Mouse (Mus musculus): ENCODE measurements around the gene Tac4. TPM values are rescaled to one million over a fixed set of nuclear protein-coding genes. Genes with fewer than 3 reads are reported as not detected.

Gene Tac4
- polyA plus RNA-seq, 1 experiment from 2014 or later, result not detected

- no peaks in the 10 kb centered on the region for H3K36me3 ChIP-seq
- H3K9ac ChIP-seq, result no peak overlapping the region
- H3K4me2 ChIP-seq, result no peak overlapping the region
- WGBS, result 77% methylated on average over 4 of the region's 4 CpGs
- H3K9me3 ChIP-seq, result no peaks in the 10 kb centered on the region
- peaks cover 11% of the 10 kb centered on the region for H3K4me1 ChIP-seq (replicated peaks)
- no peak overlapping the region for H3K4me3 ChIP-seq
- no peaks in the 10 kb centered on the region for H3K27me3 ChIP-seq
- ATAC-seq (ENCODE audit: low FRiP score, low read depth), result no peak
- H3K27ac ChIP-seq (replicated peaks), result no peak overlapping the region
These were observed 3.2 kb downstream of the Tac4 start for GRCm38 (mm10) chr11:95264455-95265013.

- no peak overlapping the region for H3K4me3 ChIP-seq
- H3K9ac ChIP-seq, result no peak overlapping the region
- no peak overlapping the region for H3K4me2 ChIP-seq
- peaks cover 9% of the 10 kb centered on the region for H3K4me1 ChIP-seq (replicated peaks)
- H3K27me3 ChIP-seq, result no peaks in the 10 kb centered on the region
- no peak overlapping the region for H3K27ac ChIP-seq (replicated peaks)
- WGBS, result 56% methylated on average over 6 of the region's 6 CpGs
- no peaks in the 10 kb centered on the region for H3K9me3 ChIP-seq
- peaks cover 9% of the 10 kb centered on the region for H3K36me3 ChIP-seq
- ATAC-seq (ENCODE audit: low FRiP score, low read depth), result no peak
These were observed 5.4 kb downstream of the Tac4 start for GRCm38 (mm10) chr11:95266540-95267245.

GRCm38 (mm10) chr11:95273661-95274060 is 12.3 kb downstream of the Tac4 start:
- Histone ChIP-seq H3K27ac (replicated peaks) (no peak overlapping the region), H3K4me3 (no peak overlapping the region), H3K9ac (no peak overlapping the region), H3K4me1 (replicated peaks) (no peaks in the 10 kb centered on the region), H3K36me3 (peaks cover 64% of the 10 kb centered on the region), H3K4me2 (no peak overlapping the region), H3K27me3 (no peaks in the 10 kb centered on the region), H3K9me3 (no peaks in the 10 kb centered on the region)
- no peak for ATAC-seq (ENCODE audit: low FRiP score, low read depth)
- WGBS, result 89% methylated on average over 5 of the region's 5 CpGs

DNA sequence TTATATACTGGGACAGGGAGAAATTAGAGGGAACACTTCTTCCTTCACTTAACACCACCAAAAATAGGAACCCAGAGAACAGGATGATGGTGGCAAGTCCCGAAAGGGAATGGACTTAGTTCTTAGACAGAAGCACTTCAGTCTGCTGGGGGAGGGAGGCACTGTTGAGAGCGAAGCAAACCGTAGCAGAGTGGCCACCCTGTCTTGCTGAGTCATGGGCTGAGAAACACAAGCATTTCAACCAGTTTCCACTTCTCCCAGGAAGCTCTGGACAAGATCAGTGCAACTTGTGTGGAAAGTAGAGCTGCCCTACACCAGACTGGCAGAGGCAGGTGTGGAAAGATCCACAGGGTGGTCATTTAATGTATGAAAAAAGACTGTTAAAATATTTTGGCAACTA is 13.3 kb downstream of the Tac4 start:
- WGBS, result 93% methylated on average over 3 of the region's 3 CpGs
- peaks cover 73% of the 10 kb centered on the region for H3K36me3 ChIP-seq
- H3K27ac ChIP-seq (replicated peaks), result no peak overlapping the region
- no peaks in the 10 kb centered on the region for H3K9me3 ChIP-seq
- no peak overlapping the region for H3K4me3 ChIP-seq
- H3K9ac ChIP-seq, result no peak overlapping the region
- H3K27me3 ChIP-seq, result no peaks in the 10 kb centered on the region
- no peak for ATAC-seq (ENCODE audit: low FRiP score, low read depth)
- no peaks in the 10 kb centered on the region for H3K4me1 ChIP-seq (replicated peaks)
- no peak overlapping the region for H3K4me2 ChIP-seq

DNA sequence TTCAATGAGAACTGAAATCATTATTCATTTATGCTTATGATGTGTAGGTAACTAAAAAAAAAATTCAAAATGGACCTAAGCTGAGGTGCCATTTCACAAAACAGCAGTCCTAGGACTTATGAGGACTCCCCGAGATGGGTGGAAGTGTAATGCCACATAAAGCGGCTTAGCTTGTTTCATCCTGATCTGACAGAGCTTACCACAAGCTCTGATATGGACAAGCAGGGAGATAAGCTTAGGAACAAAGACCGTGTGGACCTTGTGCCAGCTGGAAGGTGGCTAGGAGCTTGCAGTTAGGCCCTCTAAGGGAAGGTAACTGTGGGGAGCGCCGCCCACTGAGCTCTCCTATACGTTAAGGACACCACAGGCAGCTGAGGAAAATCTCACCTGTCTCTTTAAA is 14.7 kb downstream of the Tac4 start:
- no peak for ATAC-seq (ENCODE audit: low FRiP score, low read depth)
- Histone ChIP-seq H3K9me3 (no peaks in the 10 kb centered on the region), H3K4me1 (replicated peaks) (no peaks in the 10 kb centered on the region), H3K27me3 (no peaks in the 10 kb centered on the region), H3K27ac (replicated peaks) (no peak overlapping the region), H3K36me3 (peaks cover 77% of the 10 kb centered on the region), H3K4me3 (no peak overlapping the region), H3K4me2 (no peak overlapping the region), H3K9ac (no peak overlapping the region)
- WGBS, result 96% methylated on average over 6 of the region's 6 CpGs

DNA sequence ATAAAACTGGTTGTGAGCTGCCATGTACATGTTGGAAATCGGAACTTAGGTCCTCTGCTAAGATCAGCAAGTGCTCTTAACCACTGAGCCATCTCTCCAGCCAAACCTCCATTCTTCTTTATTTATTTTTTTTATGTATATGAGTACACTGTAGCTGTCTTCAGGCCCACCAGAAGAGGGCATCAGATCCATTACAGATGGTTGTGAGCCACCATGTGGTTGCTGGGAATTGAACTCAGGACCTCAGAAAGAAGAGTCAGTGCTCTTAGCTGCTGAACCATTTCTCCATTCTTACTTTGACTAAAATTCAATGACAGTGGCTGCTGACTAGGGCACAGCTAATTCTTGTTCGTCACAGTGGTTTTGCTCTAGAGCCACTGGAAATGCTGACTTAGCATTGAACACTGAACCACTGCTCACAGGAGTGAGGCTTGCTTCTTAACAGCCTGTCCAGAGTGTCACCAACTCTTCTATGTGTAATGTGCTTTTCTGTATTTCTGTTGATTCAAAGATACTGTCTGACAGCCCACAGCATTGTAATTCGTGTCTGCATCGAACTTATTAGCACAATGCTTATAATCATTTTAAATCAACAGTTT is 17.8 kb downstream of the Tac4 start:
- H3K9ac ChIP-seq, result no peak overlapping the region
- H3K27me3 ChIP-seq, result no peaks in the 10 kb centered on the region
- H3K36me3 ChIP-seq, result peaks cover 95% of the 10 kb centered on the region
- no peaks in the 10 kb centered on the region for H3K9me3 ChIP-seq
- 95% methylated on average over 4 of the region's 4 CpGs for WGBS
- no peak overlapping the region for H3K27ac ChIP-seq (replicated peaks)
- H3K4me2 ChIP-seq, result no peak overlapping the region
- H3K4me1 ChIP-seq (replicated peaks), result no peaks in the 10 kb centered on the region
- no peak for ATAC-seq (ENCODE audit: low FRiP score, low read depth)
- H3K4me3 ChIP-seq, result no peak overlapping the region

GRCm38 (mm10) chr11:95282331-95282730 is 21.0 kb downstream of the Tac4 start:
- Histone ChIP-seq H3K4me2 (no peak overlapping the region), H3K4me1 (replicated peaks) (no peaks in the 10 kb centered on the region), H3K27me3 (no peaks in the 10 kb centered on the region), H3K27ac (replicated peaks) (no peak overlapping the region), H3K9me3 (no peaks in the 10 kb centered on the region), H3K36me3 (peaks cover 92% of the 10 kb centered on the region), H3K4me3 (no peak overlapping the region), H3K9ac (no peak overlapping the region)
- no peak for ATAC-seq (ENCODE audit: low FRiP score, low read depth)
- WGBS, result 90% methylated on average over 5 of the region's 5 CpGs

- H3K9ac ChIP-seq, result no peak overlapping the region
- no peaks in the 10 kb centered on the region for H3K4me1 ChIP-seq (replicated peaks)
- WGBS, result 91% methylated on average over 4 of the region's 4 CpGs
- H3K27me3 ChIP-seq, result no peaks in the 10 kb centered on the region
- H3K4me2 ChIP-seq, result no peak overlapping the region
- peaks cover 74% of the 10 kb centered on the region for H3K36me3 ChIP-seq
- no peak overlapping the region for H3K27ac ChIP-seq (replicated peaks)
- H3K4me3 ChIP-seq, result no peak overlapping the region
- H3K9me3 ChIP-seq, result no peaks in the 10 kb centered on the region
- no peak for ATAC-seq (ENCODE audit: low FRiP score, low read depth)
These were observed 30.7 kb downstream of the Tac4 start for GRCm38 (mm10) chr11:95291998-95292397.

DNA sequence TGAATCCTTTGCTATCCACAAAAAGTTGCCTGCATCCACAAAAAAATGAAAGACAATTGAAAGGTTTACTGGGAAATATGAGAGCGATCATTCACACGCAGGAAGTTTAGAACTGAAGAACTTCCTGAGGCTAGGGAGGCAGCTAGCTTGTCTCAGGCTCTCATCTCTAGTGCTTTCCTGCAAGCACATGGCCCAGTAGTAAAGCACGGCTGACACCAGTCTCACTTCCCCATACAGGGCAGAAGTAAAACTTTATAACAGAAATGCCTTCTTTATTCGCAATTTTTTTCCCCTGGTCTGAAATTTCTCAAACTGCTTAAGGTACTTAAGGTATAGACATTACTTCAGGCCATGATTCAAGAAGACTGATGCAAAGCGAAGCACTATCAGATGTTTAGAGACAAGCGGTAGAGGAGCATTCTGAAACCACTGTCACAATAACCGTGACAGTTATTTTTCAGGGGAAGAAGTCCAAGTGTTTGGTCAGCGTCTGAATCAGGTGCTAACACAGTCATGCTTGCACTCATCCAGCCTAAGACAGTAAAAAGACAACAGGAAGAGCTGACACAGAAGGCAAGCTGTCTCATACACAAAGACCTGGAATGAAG is 31.8 kb downstream of the Tac4 start:
- Histone ChIP-seq H3K9me3 (no peaks in the 10 kb centered on the region), H3K4me1 (replicated peaks) (no peaks in the 10 kb centered on the region), H3K27me3 (no peaks in the 10 kb centered on the region), H3K4me2 (no peak overlapping the region), H3K27ac (replicated peaks) (no peak overlapping the region), H3K4me3 (no peak overlapping the region), H3K9ac (no peak overlapping the region), H3K36me3 (peaks cover 72% of the 10 kb centered on the region)
- no peak for ATAC-seq (ENCODE audit: low FRiP score, low read depth)
- 90% methylated on average over 8 of the region's 8 CpGs for WGBS

GRCm38 (mm10) chr11:95295736-95296135 is 34.4 kb downstream of the Tac4 start:
- Histone ChIP-seq H3K36me3 (peaks cover 68% of the 10 kb centered on the region), H3K4me1 (replicated peaks) (no peaks in the 10 kb centered on the region), H3K9me3 (no peaks in the 10 kb centered on the region), H3K27me3 (no peaks in the 10 kb centered on the region), H3K9ac (no peak overlapping the region), H3K4me3 (no peak overlapping the region), H3K27ac (replicated peaks) (no peak overlapping the region), H3K4me2 (no peak overlapping the region)
- WGBS, result 93% methylated on average over 13 of the region's 13 CpGs
- ATAC-seq (ENCODE audit: low FRiP score, low read depth), result no peak

DNA sequence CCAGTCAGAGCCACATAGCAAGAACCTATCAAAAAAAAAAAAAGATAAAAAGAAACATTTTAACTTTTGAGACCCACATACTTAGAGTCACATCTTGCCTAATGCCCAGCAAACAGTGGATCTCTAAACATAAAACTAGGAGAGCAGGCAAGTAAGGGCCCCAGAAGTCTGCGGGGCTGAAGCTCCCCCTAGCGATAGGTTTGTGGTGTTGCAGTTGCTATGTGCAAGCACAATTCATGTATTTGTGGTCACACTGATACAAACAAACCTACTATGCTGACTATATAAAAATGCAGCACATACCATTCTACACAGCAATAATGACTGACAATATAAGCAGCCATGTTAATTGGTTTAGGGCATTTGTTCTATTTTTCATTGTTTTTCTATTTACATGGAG is 36.8 kb downstream of the Tac4 start:
- no peaks in the 10 kb centered on the region for H3K9me3 ChIP-seq
- no peak for ATAC-seq (ENCODE audit: low FRiP score, low read depth)
- no peaks in the 10 kb centered on the region for H3K4me1 ChIP-seq (replicated peaks)
- no peak overlapping the region for H3K4me2 ChIP-seq
- H3K36me3 ChIP-seq, result peaks cover 65% of the 10 kb centered on the region
- no peak overlapping the region for H3K4me3 ChIP-seq
- H3K27ac ChIP-seq (replicated peaks), result no peak overlapping the region
- no peaks in the 10 kb centered on the region for H3K27me3 ChIP-seq
- WGBS, result 21% methylated on average over 2 of the region's 2 CpGs
- no peak overlapping the region for H3K9ac ChIP-seq

DNA sequence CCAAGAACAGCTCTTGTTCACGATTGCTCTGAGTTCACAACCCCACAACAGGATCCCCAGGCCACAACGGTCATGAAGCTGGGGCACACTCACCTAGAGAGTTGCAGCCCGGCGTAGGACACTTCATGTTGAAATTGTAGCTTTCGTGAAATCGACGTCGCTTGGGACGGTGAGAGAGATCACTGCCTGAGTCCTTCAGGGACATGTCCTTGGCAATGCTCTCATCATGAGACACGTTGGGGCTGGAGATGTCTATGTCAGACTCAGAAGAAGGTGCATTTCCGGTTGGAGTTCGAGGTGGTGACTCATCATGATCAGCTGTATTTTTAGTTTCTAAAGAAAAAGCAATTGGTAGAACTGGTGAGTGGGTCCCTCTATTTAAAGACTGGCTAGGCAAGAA is 38.6 kb downstream of the Tac4 start:
- Histone ChIP-seq H3K9ac (no peak overlapping the region), H3K27me3 (no peaks in the 10 kb centered on the region), H3K9me3 (no peaks in the 10 kb centered on the region), H3K36me3 (peaks cover 51% of the 10 kb centered on the region), H3K27ac (replicated peaks) (no peak overlapping the region), H3K4me2 (no peak overlapping the region), H3K4me3 (no peak overlapping the region), H3K4me1 (replicated peaks) (no peaks in the 10 kb centered on the region)
- no peak for ATAC-seq (ENCODE audit: low FRiP score, low read depth)
- 94% methylated on average over 12 of the region's 12 CpGs for WGBS
